1 mouse cellular context compared by ENCODE assay signal in genomic region chr17:48286765-48287164, GRCm38 (mm10).
TF ChIP-seq lines count a peak whose summit lies in the region.

No protein-coding gene starts in this region.

TF ChIP-seq in MEL, 35 proteins besides CTCF, POLR2A, EP300 and RAD21:
- TF ChIP-seq MAFK (IDR thresholded peaks at IDR 0.05; ENCODE audit: borderline replicate concordance, low read depth, low read length) (no peak), ZC3H11A (IDR thresholded peaks at IDR 0.05; ENCODE audit: low read depth, low read length) (peak; percentile 25), HCFC1 (IDR thresholded peaks at IDR 0.05; ENCODE audit: low read depth, low read length) (no peak), SMC3 (IDR thresholded peaks at IDR 0.05; ENCODE audit: low read depth, low read length) (peak; percentile 47)
